Mouse (Mus musculus): ENCODE results near the gene Stim1. TPM values are rescaled to one million over a fixed set of nuclear protein-coding genes. Genes with fewer than 3 reads are reported as not detected.
"Not testable (repeated sequence)": the region's sequence is repeated elsewhere in the genome, so short reads cannot be mapped to it uniquely, and the experiment has no call there.

Stim1 gene
- polyA plus RNA-seq, 2 experiments from 2014 or later: 48.9 to 54.7 TPM

GRCm38 (mm10) chr7:102458618-102459380 lies 191.2 kb downstream of the Stim1 start:
- no peak for ATAC-seq

DNA sequence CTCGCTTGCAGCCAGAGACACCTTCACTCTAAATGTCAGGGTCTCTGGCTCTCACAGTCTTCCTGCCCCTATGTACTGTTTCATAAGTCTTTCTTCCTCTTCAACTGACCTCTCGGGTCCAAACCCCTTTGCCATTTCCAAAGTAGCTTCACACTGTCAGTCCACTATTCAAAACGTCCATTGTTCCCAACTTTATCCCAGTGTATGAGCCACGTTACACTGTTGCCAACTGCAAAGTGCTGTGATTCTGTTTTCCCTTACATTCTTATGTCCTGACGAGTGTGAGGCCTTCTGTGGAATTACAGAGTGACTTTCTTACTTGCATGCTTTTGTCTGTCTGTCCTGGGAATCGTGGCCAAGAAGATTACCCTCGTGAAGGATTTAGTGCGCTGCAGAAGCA lies 200.0 kb downstream of the Stim1 start:
- no peak for ATAC-seq

DNA sequence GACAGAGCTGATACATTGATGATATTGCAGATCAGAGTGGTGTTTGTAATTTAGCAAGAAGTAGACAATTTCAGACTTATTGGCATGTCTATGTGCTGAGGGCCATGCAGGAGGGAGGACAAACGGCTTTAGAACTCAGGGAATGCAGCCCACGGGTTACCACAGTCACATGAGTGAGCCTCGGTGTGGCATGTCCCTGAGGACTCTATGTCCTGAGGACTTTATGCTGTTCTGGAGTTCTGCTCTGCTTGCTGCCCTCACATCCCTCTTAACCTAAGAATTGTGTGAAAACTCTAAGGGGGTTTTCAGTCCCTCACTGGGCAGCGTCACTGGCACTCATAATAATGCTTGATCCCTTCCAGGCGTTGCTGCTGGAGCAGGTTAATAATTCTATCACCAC lies 205.1 kb downstream of the Stim1 start:
- ATAC-seq: no peak

DNA sequence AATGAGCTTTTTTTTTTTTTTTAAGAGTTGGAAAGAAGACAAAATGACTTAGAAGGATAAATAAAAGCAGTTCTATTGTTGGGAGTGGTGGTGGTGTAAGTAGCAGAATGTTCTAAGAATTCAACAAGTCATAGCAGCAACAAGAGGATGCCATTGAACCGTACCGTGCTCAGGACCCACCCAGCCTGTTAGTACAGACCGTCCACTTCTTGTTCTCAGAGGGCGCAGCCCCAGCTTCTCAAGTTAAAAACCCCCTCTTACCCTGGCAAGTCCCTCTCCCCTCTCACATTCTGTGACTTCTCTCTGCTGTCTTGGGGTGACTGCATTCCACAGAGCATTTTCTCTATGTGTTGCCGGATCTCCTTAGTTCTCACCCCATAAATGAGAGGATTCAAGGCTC lies 209.0 kb downstream of the Stim1 start:
- no peak for ATAC-seq

- ATAC-seq: no peak
Measured at GRCm38 (mm10) chr7:102477377-102477776, 209.8 kb downstream of the Stim1 start.

DNA sequence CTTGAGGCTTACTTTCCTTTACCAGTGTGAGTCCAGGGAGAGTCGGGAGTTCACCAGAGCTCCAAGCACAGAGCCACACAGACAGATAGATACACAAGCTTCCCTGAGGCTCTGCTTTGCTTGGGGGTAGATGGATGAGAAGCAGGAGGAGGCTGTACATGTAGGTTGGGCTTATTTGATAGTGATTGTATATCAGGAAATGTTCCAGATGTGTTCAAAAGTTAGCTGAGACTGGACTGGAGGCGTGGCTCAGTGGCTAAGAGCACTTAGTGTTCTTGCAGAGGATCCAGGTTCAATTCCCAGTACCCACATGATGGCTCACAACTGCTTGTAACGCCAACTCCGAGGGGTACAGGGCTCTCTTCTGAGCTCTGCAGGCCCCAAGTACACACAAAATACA lies 210.8 kb downstream of the Stim1 start:
- no peak for ATAC-seq

GRCm38 (mm10) chr7:102478926-102479325 lies 211.3 kb downstream of the Stim1 start:
- no peak for ATAC-seq

DNA sequence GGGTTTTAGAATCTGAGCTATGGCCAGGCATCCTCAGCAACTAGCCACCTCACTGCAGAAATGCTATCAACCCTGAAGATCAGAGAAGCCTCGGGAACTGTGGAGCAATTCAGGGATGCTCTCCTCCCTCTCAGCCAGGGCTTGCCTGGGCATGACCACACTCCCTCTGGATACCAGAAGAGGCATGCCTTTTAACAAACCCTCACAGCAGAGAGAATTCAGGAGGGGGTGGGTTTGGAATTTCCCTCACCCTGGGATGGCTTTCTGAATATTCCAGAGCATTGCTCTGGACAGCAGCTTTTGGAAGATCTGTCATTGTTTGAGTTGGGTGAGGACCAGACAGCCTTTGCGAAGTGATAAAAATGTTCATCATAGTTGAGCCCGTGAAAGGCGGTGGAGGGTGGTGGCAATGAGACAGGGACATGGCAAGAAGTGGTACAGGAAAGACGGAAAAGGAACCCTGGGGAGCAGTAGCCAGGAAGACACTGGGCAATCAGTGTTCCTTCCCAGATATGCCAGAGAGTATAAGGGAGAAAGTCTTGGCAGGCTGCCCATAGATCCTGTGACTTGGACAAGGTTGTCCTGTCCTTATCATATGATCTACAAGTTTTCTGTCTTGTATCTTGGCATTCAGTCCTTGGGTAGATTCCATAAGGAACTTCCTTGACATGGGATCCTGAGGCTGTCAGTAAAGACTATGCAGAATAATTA lies 211.9 kb downstream of the Stim1 start:
- no peak for ATAC-seq

DNA sequence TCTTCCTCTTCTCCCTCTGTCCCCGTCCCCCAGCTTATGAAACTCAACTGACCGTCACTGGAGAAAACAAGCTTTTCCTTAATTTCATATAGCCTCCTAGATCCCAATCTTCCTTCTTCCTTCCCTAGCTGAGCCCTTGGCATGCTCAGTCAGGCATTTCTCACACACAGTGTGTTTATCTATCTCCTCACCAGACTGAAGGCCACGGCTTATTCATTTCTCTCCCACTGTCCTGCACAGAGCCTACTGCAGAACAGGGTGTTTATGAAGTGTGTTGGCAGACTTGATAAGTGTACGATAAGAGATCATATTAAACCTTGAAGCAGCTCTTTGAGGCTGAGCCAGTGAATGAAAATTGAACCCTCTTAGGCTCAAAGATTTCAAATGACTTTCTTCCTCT lies 213.2 kb downstream of the Stim1 start:
- no peak for ATAC-seq

- ATAC-seq: no peak
Measured at GRCm38 (mm10) chr7:102481579-102481978, 214.0 kb downstream of the Stim1 start, which contains the start of gene Olfr543. TSS of gene Olfr543 (minus strand) at chr7:102481679.

DNA sequence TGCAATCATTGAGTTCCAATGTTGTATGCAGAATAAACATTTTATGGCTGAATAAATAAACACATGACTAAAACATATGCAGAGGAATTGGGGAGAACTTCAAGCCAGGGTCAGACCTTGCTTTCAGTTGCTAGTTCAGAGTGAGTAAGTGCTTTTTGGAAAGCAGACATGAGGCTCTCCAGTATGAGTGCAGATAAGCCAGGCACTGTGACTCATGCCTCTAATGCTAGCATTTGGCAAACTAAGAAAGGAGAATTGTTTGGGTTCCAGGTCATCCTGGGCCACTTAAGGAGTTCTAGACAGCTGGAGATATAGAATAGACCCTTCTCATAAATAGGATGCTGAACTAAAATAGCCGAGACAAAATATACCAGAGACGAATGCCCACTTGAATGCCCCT lies 216.1 kb downstream of the Stim1 start:
- ATAC-seq: no peak

- not testable (repeated sequence) for ATAC-seq
Measured at GRCm38 (mm10) chr7:102484766-102485165, 217.2 kb downstream of the Stim1 start.

- no peak for ATAC-seq
Measured at GRCm38 (mm10) chr7:102486105-102486504, 218.5 kb downstream of the Stim1 start.

Other genes starting within 250 kb of the Stim1 start
- gene Il18bp, start 249.1 kb upstream of the Stim1 start, polyA plus RNA-seq (2017; shearing (Covaris generic)): 1 to 10 TPM; 4.5 to 5.7 TPM
- 10 to 100 TPM; 28.5 to 29.4 TPM for gene Rnf121, start 202.3 kb upstream of the Stim1 start, polyA plus RNA-seq (2017; shearing (Covaris generic))
- 10 to 100 TPM; 19.3 to 33.0 TPM for gene Xndc1, start 202.3 kb upstream of the Stim1 start, polyA plus RNA-seq (2017; shearing (Covaris generic))
- gene Xntrpc, start 202.1 kb upstream of the Stim1 start, polyA plus RNA-seq (2017; shearing (Covaris generic)): 1 to 10 TPM in 1 of 2 experiments, under 1 TPM in 1; 0.93 to 1.4 TPM
- gene Trpc2, start 184.7 kb upstream of the Stim1 start, polyA plus RNA-seq (2017; shearing (Covaris generic)): not detected
- gene Art1, start 166.1 kb upstream of the Stim1 start, polyA plus RNA-seq (2017; shearing (Covaris generic)): not detected
- gene Art5, start 158.3 kb upstream of the Stim1 start, polyA plus RNA-seq (2017; shearing (Covaris generic)): under 1 TPM in 1 of 2 experiments, not detected in 1; 0.93 TPM
- gene Chrna10, start 151.0 kb upstream of the Stim1 start, polyA plus RNA-seq (2017; shearing (Covaris generic)): not detected
- 10 to 100 TPM; 37.2 to 39.6 TPM for gene Nup98, start 57.6 kb upstream of the Stim1 start, polyA plus RNA-seq (2017; shearing (Covaris generic))
- gene Pgap2, start 57.6 kb upstream of the Stim1 start, polyA plus RNA-seq (2017; shearing (Covaris generic)): 10 to 100 TPM; 46.8 to 60.4 TPM
- gene Rhog, start 11.8 kb upstream of the Stim1 start, polyA plus RNA-seq (2017; shearing (Covaris generic)): 100 to 1,000 TPM; 146 to 173 TPM
- gene Rrm1, start 173.9 kb downstream of the Stim1 start, polyA plus RNA-seq (2017; shearing (Covaris generic)): 10 to 100 TPM; 48.5 to 59.7 TPM
- gene Olfr543, start 213.9 kb downstream of the Stim1 start, polyA plus RNA-seq (2017; shearing (Covaris generic)): under 1 TPM in 1 of 2 experiments, not detected in 1; 0.58 TPM
- not detected for gene Olfr544, start 220.5 kb downstream of the Stim1 start, polyA plus RNA-seq (2017; shearing (Covaris generic))
- not detected for gene Olfr545, start 231.8 kb downstream of the Stim1 start, polyA plus RNA-seq (2017; shearing (Covaris generic))